Mouse (Mus musculus) erythroblast, embryonic 14.5 days (primary cell): ENCODE measurements around the gene Dennd1b.

Experiments
- GATA1 ChIP-seq: IDR thresholded peaks from 2 replicates; pipeline ENCODE4 v1.6.1; 2012; ENCODE audit warnings: low read length, inconsistent platforms, mixed read lengths
- TAL1 ChIP-seq: IDR thresholded peaks from 3 replicates; pipeline ENCODE4 v1.6.1; 2012; ENCODE audit warnings: low read length, inconsistent platforms, mixed read lengths

DNA sequence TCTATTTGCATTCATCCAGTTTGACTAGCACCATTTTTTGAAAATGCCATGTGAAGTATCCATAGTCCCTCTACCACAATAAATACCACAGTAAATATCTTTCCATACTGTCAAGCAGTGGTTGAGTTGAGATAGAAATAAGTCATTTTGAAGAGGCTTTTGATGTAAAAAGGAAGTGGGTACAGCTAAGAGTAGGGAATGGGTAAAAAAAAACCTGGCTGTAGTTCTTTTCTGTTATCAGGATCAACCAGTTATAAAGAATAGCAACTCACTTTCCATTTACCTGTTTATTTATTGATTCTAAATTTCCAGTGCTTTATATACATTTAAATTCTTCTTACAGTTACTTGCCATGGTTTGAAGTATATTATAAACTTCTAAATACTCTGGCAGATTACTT is 89.8 kb downstream of the Dennd1b start:
- TF ChIP-seq TAL1 (no peak), GATA1 (no peak)
